Mouse (Mus musculus) midbrain, embryonic 13.5 days (tissue): ENCODE measurements around the gene Hexim1. TPM values are rescaled to one million over a fixed set of nuclear protein-coding genes. Genes with fewer than 3 reads are reported as not detected.
A peak's percentile ranks its signal among the peaks of the same experiment; 100 is the strongest.

Experiments used
- ATAC-seq: fragments of 200-750 bp; cut with Nextera tagmentation; 2 replicates; pipeline ENCODE4 v1.8.0; 2017; ENCODE audit warnings: mild to moderate bottlenecking, moderate TSS enrichment, moderate library complexity
- H3K27ac ChIP-seq: fragments of 300-500 bp; sonication (generic); 2 replicates; pipeline ENCODE4 v1.5.1; 2015; ENCODE audit warnings: inconsistent platforms, mild to moderate bottlenecking, moderate library complexity
- H3K27me3 ChIP-seq: fragments of 300-500 bp; sonication (generic); 2 replicates; pipeline ENCODE4 v1.6.1; 2015; ENCODE audit warnings: mild to moderate bottlenecking, inconsistent platforms
- H3K36me3 ChIP-seq: fragments of 300-500 bp; sonication (generic); 2 replicates; pipeline ENCODE4 v1.6.1; 2015; ENCODE audit warnings: mild to moderate bottlenecking, inconsistent platforms
- H3K4me1 ChIP-seq: fragments of 300-500 bp; sonication (generic); replicated peaks from 2 replicates; pipeline ENCODE4 v1.6.1; 2015; ENCODE audit warnings: inconsistent platforms
- H3K4me2 ChIP-seq: fragments of 300-500 bp; sonication (generic); replicated peaks from 2 replicates; pipeline ENCODE4 v1.6.1; 2015; ENCODE audit warnings: moderate library complexity, mild to moderate bottlenecking, inconsistent platforms
- H3K4me3 ChIP-seq: fragments of 300-500 bp; sonication (generic); replicated peaks from 2 replicates; pipeline ENCODE4 v1.5.1; 2015; ENCODE audit warnings: mild to moderate bottlenecking, inconsistent platforms
- H3K9ac ChIP-seq: fragments of 300-500 bp; sonication (generic); replicated peaks from 2 replicates; pipeline ENCODE4 v1.6.1; 2015; ENCODE audit warnings: mild to moderate bottlenecking, inconsistent platforms
- H3K9me3 ChIP-seq: fragments of 300-500 bp; sonication (generic); 2 replicates; pipeline ENCODE4 v1.6.1; 2016; ENCODE audit warnings: mild to moderate bottlenecking, inconsistent platforms
- WGBS: fragments of 180-500 bp; shearing (Covaris S2); methylation state at CpG from one replicate; pipeline ENCODE4 v1.1.7; 2015; 5-methylcytosine and 5-hydroxymethylcytosine counted together
- polyA plus RNA-seq: library from polyadenylated mRNA; unstranded; fragments of >200 nt; fragmentation: Nextera tagmentation; extraction: Ambion mirVana; gene quantifications from 2 replicates; pipeline ENCODE4 v1.2.1, GENCODE M21; 2015

Hexim1 gene
- polyA plus RNA-seq, 1 experiment from 2014 or later, result 3.9 TPM

DNA sequence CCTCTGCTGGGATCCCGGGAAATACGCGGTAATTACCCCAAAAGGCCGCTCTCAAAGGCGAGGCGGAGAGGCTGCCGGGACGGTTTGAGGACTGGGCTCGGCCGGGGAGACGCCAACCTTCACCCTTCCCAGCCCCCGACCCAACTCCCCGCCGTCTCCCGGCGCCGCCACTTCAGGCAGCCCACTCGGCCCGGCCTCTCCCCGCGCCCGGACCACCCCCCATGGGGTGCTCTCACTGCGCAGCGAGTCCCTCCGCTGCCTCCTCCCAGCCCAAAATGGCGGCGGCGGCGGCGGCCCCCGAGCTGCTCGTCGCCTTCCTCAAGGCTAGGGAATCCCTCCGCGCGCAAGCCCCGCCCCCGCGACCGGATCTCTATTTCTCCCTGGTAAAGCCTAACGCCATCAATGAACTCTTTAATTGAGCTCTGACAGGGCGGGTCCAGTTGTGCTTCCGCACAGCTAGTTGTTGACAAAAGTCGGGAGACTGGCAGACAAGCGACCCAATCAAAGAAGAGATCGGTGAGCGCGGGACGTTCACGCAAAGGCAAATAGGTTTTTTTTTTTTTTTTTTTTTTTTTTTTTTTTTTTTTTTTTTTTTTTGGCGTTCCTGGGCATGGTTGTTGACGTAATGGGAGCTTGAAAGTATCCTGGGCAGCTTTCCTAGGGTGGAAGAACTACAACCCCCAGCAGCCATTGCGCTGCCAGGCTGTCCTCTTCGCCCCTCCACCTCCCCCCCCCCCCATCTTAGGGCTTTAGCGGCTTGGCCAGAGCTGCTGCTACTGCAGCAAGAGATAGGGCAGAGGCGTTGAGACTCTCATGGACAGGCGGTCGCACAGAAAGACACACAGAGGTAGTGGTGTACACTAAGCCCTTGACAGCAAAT is 16.8 kb downstream of the Hexim1 start:
- H3K9ac ChIP-seq, result peak overlapping the region; percentile 100
- H3K4me1 ChIP-seq, result peaks cover 37% of the 10 kb centered on the region
- ATAC-seq, result peak; percentile 91
- no peaks in the 10 kb centered on the region for H3K9me3 ChIP-seq
- peak overlapping the region; percentile 93 for H3K4me3 ChIP-seq
- H3K36me3 ChIP-seq, result no peaks in the 10 kb centered on the region
- H3K27me3 ChIP-seq, result no peaks in the 10 kb centered on the region
- WGBS, result under 1% methylated on average over 57 of the region's 58 CpGs
- peak overlapping the region; percentile 63 for H3K4me2 ChIP-seq
- H3K27ac ChIP-seq, result peak overlapping the region; percentile 98

DNA sequence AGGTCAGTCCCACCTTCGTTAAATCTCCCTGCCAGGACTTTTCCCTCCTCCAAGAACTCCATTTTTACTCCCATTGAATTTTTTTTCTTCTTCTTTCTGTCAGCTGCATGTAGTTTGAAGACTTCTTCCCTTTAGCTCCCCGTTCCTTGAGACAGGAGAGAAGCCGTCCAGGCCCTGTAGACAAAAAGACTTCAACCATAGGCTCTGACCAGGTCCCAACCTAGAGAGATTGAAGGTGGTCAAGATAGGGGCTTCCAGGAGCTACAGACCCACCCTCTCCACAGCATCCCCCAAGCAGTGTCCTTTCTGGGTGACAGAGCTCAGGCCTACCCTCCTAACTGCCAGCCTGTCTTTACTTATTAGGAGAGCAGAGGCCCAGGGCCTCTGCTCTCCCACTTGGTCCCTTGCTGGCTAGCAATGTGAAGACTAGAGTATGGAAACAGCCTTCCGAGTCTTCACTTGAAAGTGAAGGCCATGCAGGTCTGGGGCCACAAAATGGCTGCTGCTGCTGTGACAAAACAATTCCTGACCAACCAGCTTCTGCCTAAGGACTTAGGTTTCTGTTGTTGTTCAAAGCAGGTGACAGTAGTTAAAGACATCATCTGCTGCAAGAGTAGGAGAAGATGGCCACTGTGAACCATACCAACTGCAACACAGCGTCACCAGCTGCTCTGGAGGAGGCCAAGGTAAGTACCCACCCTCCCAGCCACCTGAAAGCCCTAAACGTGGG is 17.6 kb downstream of the Hexim1 start:
- peaks cover 37% of the 10 kb centered on the region for H3K4me1 ChIP-seq
- peak; percentile 66 for ATAC-seq
- no peaks in the 10 kb centered on the region for H3K27me3 ChIP-seq
- no peaks in the 10 kb centered on the region for H3K9me3 ChIP-seq
- H3K9ac ChIP-seq, result peak overlapping the region; percentile 63
- peak overlapping the region; percentile 54 for H3K4me2 ChIP-seq
- H3K36me3 ChIP-seq, result peaks cover 5% of the 10 kb centered on the region
- 56% methylated on average over 6 of the region's 6 CpGs for WGBS
- peak overlapping the region; percentile 34 for H3K4me3 ChIP-seq
- H3K27ac ChIP-seq, result peak overlapping the region; percentile 78

DNA sequence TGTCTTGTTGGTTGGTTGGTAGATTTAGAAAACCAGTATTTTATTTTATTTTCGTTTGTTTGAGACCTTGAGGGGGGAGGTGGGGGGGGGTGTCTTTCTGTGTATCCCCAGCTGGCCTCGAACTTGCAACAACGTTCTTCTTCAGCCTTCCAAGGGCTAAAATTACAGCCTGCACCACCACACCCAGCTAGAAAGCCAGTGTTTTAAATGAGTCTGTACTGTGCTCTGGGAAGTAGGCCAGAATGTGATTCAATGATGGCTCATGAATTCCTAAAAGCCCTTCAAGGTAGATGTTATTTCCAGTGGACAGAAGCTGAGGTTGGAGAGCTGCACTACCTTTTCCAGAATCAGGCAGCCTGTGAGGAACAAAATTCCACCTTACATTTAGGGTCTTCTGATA is 18.2 kb downstream of the Hexim1 start:
- no peaks in the 10 kb centered on the region for H3K9me3 ChIP-seq
- peaks cover 37% of the 10 kb centered on the region for H3K4me1 ChIP-seq
- peak overlapping the region; percentile 54 for H3K4me2 ChIP-seq
- peaks cover 11% of the 10 kb centered on the region for H3K36me3 ChIP-seq
- H3K9ac ChIP-seq, result no peak overlapping the region
- WGBS, result 82% methylated on average over 3 of the region's 3 CpGs
- no peak overlapping the region for H3K4me3 ChIP-seq
- H3K27ac ChIP-seq, result no peak overlapping the region
- no peaks in the 10 kb centered on the region for H3K27me3 ChIP-seq
- ATAC-seq, result no peak

DNA sequence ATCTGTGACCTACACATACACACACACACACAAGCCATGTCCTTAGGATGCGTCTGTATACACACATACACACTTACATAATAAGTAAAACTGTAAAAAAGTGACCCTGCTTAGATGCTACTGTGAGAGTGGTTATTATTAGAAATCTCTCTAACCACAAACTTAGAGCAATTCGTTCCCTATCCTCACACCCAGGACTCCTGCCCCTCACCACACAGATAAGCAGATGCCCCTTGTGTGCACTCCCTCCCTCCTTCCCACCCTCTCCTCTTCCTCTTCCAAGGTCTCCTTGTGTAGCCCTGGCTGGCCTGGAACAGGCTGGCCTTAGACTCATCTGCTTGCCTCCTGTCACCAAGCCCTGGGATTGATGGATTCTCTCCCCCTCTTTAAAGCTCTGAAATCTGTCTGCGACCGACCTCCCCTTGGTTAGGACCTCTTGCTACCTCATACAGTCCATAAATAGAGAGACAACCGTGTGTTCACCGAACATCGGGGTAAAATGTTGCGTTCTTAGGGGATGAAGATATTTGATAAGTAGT is 20.1 kb downstream of the Hexim1 start:
- 88% methylated on average over 8 of the region's 8 CpGs for WGBS
- Histone ChIP-seq H3K9me3 (no peaks in the 10 kb centered on the region), H3K27ac (no peak overlapping the region), H3K4me2 (no peak overlapping the region), H3K27me3 (no peaks in the 10 kb centered on the region), H3K36me3 (peaks cover 21% of the 10 kb centered on the region), H3K4me3 (no peak overlapping the region), H3K9ac (no peak overlapping the region), H3K4me1 (peaks cover 24% of the 10 kb centered on the region)
- ATAC-seq, result no peak

DNA sequence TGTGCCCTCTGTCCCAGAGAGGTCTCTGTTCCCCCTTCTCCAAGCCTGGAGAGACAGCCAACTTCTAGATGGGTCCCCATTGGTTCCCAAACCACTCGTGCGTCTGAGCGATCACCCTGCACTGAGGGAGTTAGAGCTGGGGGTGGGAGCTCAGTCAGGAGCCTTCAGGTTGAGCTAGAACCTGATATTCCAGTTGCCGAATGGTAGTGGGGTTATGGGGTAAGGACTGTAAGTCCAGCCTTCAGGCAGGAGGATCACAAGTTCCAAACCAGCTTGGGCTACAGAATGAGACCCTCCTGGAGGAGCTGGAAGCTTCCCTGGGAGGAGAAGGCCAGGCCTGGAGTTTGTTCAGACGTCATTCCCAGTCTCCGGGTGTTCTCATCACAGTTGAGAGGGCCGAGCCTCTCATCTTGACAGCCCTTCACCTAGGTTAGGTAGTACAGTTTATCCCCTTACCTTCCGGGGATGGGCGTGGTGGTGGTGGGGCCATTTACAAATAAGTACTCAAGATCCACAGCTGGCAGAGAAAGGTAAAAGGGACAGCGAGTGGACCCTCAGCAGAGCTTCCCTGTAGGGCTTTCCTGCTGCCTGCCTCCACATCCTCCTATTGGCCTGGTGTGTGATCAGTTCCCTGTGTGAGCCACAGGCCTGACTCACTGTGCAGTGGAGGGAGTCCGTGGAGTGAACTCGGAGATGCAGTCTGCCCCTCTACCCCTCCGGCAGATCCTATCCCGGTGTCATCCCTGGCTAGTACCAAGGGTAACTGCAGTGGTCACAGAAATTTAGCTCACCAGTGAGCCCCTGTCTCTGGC is 24.1 kb downstream of the Hexim1 start:
- Histone ChIP-seq H3K27me3 (no peaks in the 10 kb centered on the region), H3K9me3 (no peaks in the 10 kb centered on the region), H3K9ac (no peak overlapping the region), H3K4me2 (no peak overlapping the region), H3K4me3 (no peak overlapping the region), H3K27ac (no peak overlapping the region), H3K36me3 (peaks cover 21% of the 10 kb centered on the region), H3K4me1 (peaks cover 25% of the 10 kb centered on the region)
- 85% methylated on average over 14 of the region's 14 CpGs for WGBS
- no peak for ATAC-seq

DNA sequence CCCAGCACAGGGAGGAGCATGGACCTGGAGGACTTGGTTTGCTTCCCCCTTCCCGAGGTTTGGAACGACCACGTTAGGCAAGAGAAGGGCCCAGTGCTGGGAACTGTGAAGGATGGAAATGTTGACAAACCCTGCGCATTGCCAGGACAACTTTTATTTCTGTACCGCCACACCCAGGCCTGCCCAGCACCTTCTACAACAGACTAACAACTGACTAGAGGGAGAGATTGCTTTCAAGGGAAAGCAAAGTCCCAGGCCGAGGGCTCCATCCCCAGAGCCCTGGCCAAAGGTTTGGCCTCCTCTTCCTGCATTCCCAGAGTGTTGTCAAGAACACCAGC is 24.7 kb downstream of the Hexim1 start:
- H3K9me3 ChIP-seq, result no peaks in the 10 kb centered on the region
- H3K4me3 ChIP-seq, result no peak overlapping the region
- no peak for ATAC-seq
- peaks cover 21% of the 10 kb centered on the region for H3K36me3 ChIP-seq
- H3K27ac ChIP-seq, result no peak overlapping the region
- H3K4me1 ChIP-seq, result peaks cover 24% of the 10 kb centered on the region
- H3K4me2 ChIP-seq, result no peak overlapping the region
- no peak overlapping the region for H3K9ac ChIP-seq
- no peaks in the 10 kb centered on the region for H3K27me3 ChIP-seq
- 60% methylated on average over 6 of the region's 6 CpGs for WGBS

DNA sequence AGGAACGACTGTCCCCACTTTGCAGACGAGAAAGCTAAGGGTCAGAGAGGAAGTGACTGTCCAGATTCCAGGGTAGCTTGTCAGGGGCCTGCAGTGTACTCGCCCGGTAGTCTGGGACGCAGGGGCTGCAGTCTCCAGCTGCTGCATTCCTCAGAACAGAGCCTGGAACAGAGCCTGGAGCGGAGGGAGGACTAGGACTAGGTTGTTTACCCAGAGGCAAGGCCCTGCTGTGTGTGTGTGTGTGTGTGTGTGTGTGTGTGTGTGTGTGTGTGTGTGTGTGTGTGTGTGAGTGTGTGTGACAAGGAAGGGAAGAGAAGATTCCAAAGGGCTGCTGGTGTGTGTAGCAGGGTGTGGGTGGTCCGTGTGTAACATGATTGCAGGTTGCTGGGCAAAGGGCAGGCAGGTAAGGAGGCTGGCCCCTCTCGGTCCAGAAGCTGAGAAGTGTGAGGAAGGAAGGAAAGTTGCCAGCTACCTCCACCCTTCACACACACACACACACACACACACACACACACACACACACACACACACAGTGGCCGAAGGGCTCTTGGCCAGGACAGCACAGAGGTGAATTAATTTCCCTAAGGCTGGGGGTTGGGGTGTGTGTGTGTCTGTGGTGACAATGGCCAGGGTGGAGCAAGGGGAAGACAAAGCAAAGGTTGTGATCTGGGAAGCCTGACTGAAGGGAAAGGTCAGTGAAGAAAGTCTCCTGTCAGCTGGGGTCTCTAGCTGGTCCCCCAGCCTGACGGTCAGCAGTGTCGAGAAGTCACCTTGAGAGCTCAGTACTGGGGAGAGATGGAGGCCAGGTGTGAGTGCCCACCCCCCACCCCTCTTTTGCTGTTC is 25.3 kb downstream of the Hexim1 start:
- no peaks in the 10 kb centered on the region for H3K27me3 ChIP-seq
- WGBS, result 35% methylated on average over 11 of the region's 11 CpGs
- H3K36me3 ChIP-seq, result peaks cover 21% of the 10 kb centered on the region
- ATAC-seq, result 0 out of 2 replicates have a peak, but pooled peaks have one; percentile 12
- H3K9me3 ChIP-seq, result no peaks in the 10 kb centered on the region
- no peak overlapping the region for H3K4me3 ChIP-seq
- peak overlapping the region; percentile 70 for H3K27ac ChIP-seq
- 0 out of 2 replicates have a peak overlapping the region, but pooled peaks have one; percentile 10 for H3K9ac ChIP-seq
- H3K4me2 ChIP-seq, result no peak overlapping the region
- H3K4me1 ChIP-seq, result peaks cover 24% of the 10 kb centered on the region

DNA sequence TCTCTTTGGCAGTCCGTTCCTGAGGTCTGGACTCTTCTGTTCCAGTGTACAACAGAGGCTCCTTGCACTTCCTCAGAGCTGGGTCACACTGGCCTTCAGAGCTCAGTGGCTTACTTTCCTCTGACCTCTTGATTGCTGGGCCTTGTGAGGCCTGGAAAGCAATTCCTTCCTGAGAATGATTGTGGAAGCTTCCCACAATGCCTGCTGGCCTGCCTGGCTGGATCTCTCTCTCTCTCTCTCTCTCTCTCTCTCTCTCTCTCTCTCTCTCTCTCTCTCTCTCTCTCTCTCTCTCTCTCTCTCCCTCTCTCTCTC is 25.9 kb downstream of the Hexim1 start:
- ATAC-seq, result no peak
- Histone ChIP-seq H3K27ac (peak overlapping the region; percentile 70), H3K9ac (0 out of 2 replicates have a peak overlapping the region, but pooled peaks have one; percentile 10), H3K36me3 (peaks cover 21% of the 10 kb centered on the region), H3K27me3 (no peaks in the 10 kb centered on the region), H3K4me1 (peaks cover 24% of the 10 kb centered on the region), H3K9me3 (no peaks in the 10 kb centered on the region), H3K4me2 (no peak overlapping the region), H3K4me3 (no peak overlapping the region)
- WGBS, result 38% methylated on average over 1 of the region's 1 CpGs

DNA sequence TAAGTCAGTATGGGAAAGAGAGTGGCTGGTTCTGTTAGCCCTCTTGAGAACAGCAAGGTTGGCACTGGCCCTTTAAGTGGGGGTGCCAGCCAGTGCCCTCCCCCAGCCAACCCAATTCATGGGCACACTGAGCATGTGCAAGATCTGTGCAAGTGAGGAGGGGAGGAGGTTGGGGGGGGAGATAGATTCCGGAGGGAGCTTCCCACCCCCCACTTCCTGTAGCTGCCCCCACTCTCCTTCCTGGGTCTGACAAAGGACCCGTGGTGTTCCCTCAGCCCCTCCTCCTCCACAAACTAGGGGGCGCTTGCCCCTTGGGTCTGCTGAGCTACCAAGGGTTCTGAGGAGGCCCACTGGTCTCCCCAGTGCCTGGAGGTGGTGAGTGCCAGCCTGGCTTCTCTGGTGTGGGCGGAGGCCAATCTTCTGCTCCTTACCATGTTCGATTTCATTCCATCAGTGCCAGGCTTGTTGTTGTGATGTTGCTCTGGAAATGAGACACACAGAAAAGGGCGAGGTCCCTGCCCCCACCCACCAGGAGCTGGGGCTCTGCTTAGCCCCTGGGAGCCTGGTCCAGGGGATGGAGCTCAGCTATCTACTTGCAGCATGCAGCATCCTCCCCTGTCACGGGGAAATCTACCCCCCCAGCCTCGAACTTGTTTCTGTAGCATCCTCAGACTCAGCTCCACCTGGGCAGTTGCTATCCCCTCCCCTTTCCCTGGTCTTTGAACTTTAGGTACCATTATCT is 26.6 kb downstream of the Hexim1 start:
- peak overlapping the region; percentile 80 for H3K27ac ChIP-seq
- H3K9me3 ChIP-seq, result no peaks in the 10 kb centered on the region
- 33% methylated on average over 8 of the region's 8 CpGs for WGBS
- H3K4me3 ChIP-seq, result peak overlapping the region; percentile 27
- H3K36me3 ChIP-seq, result peaks cover 21% of the 10 kb centered on the region
- no peaks in the 10 kb centered on the region for H3K27me3 ChIP-seq
- H3K4me1 ChIP-seq, result peaks cover 24% of the 10 kb centered on the region
- peak; percentile 86 for ATAC-seq
- H3K4me2 ChIP-seq, result peak overlapping the region; percentile 49
- H3K9ac ChIP-seq, result peak overlapping the region; percentile 61

DNA sequence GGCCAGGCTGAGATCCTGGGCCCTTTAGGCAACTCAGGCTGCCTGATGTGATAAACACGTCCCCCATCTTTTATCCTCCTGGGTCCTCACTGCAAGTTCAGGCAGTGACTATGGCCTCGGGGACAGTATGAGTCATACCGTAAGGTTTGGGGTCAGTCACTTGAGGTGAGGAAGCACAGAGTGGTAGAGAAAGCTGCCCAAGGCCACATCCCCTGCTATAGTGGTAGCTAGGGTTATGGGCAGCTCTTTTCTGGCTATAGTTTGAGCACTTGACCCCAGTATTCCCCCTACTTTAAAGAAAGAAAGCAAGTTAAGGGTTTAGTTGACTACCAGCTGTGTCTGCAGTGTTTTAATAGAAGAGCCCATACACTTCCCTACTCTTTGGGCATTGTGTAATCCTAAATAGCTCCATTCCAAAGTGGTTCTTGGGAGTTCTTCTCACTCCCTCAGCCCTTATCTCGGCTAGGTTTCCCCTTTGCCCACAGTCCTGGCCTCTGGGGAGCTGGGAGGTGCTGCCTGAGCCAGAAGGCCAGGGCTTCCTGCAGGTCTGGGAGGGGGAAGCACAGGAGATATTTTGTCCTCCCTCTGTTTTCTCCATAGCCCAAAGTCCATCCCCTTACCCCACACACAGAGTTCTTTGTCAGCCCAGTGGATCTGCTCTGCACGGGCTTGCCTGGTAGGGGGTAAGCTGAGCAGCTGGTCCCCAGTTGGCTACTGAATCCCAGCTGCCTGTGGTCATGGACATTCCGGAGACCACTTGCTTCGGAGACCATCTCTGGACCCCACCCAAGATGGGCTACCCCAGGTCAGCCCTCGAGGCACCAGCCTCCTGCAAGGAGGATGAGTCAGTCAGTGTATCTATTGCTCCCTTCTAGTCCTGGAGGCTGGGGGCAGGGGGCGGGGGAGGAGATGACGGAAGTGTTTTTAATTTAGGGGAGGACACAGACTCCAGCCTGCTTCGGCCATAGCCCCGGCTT is 28.6 kb downstream of the Hexim1 start:
- H3K9me3 ChIP-seq, result no peaks in the 10 kb centered on the region
- peaks cover 6% of the 10 kb centered on the region; the same call in 1 of the 2 replicates for H3K36me3 ChIP-seq
- 48% methylated on average over 12 of the region's 12 CpGs for WGBS
- no peak overlapping the region for H3K4me2 ChIP-seq
- H3K4me3 ChIP-seq, result no peak overlapping the region
- H3K4me1 ChIP-seq, result peaks cover 24% of the 10 kb centered on the region
- no peak overlapping the region for H3K9ac ChIP-seq
- H3K27me3 ChIP-seq, result no peaks in the 10 kb centered on the region
- no peak overlapping the region for H3K27ac ChIP-seq
- ATAC-seq, result no peak
